Mouse (Mus musculus) liver, adult 2 months (tissue): ENCODE measurements around the gene Insig2. TPM values are rescaled to one million over a fixed set of nuclear protein-coding genes. Genes with fewer than 3 reads are reported as not detected.
A peak's percentile ranks its signal among the peaks of the same experiment; 100 is the strongest.

Experiments
- DNase-seq: peaks from one replicate; pipeline ENCODE4 v3.0.0-alpha.2; 2011; ENCODE audit warnings: low read depth, low spot score; ENCODE audit errors: extremely low read depth
- H3K27ac ChIP-seq: fragments of 200-500 bp; replicated peaks from 2 replicates; pipeline ENCODE4 v1.5.1; 2012; ENCODE audit warnings: low read depth, mild to moderate bottlenecking, control low read depth, inconsistent platforms, low read length; ENCODE audit not compliant: insufficient read depth
- H3K27me3 ChIP-seq: fragments of 200-500 bp; 2 replicates; pipeline ENCODE4 v1.6.1; 2012; ENCODE audit warnings: mild to moderate bottlenecking, moderate library complexity, low read length, inconsistent platforms; ENCODE audit not compliant: control insufficient read depth, insufficient read depth
- H3K36me3 ChIP-seq: fragments of 200-500 bp; 2 replicates; pipeline ENCODE4 v1.6.1; 2012; ENCODE audit warnings: low read length, inconsistent platforms; ENCODE audit not compliant: control insufficient read depth, insufficient read depth
- H3K4me1 ChIP-seq: fragments of 200-500 bp; 2 replicates; pipeline ENCODE4 v1.6.1; 2011; ENCODE audit warnings: low read length; ENCODE audit not compliant: control insufficient read depth, insufficient read depth
- H3K4me3 ChIP-seq: fragments of 200-500 bp; 2 replicates; pipeline ENCODE4 v1.5.1; 2011; ENCODE audit warnings: low read depth, mild to moderate bottlenecking, control low read depth, low read length, moderate library complexity; ENCODE audit not compliant: insufficient read depth
- H3K79me2 ChIP-seq: fragments of 200-500 bp; 2 replicates; pipeline ENCODE4 v1.6.1; 2012; ENCODE audit warnings: inconsistent platforms, mild to moderate bottlenecking, low read length, moderate library complexity; ENCODE audit not compliant: control insufficient read depth, insufficient read depth
- H3K9ac ChIP-seq: fragments of 200-500 bp; 2 replicates; pipeline ENCODE4 v1.6.1; 2012; ENCODE audit warnings: low read depth, mild to moderate bottlenecking, control low read depth, inconsistent platforms, low read length
- CTCF ChIP-seq: fragments of 200-500 bp; IDR thresholded peaks from 2 replicates; pipeline ENCODE4 v1.5.1; 2011; ENCODE audit warnings: low read depth, low read length, control low read depth
- POLR2A ChIP-seq: fragments of 200-500 bp; IDR thresholded peaks from 2 replicates; pipeline ENCODE4 v1.6.1; 2011; ENCODE audit warnings: low read length, control low read depth; ENCODE audit not compliant: insufficient read depth; ENCODE audit errors: extremely low read depth
- WGBS: fragments of 180-500 bp; shearing (Covaris S2); methylation state at CpG from one replicate; pipeline ENCODE4 v1.1.7; 2018; 5-methylcytosine and 5-hydroxymethylcytosine counted together
- polyA plus RNA-seq: library from polyadenylated mRNA; depleted of rRNA; stranded (reverse); fragments of >200 nt; gene quantifications from 2 replicates; pipeline ENCODE4 v1.2.3, GENCODE M21; 2012; rRNA removed
- total RNA-seq: library from RNA; depleted of rRNA; stranded (reverse); fragments of >200 nt; gene quantifications from 2 replicates; pipeline ENCODE4 v1.2.3, GENCODE M21; 2014; rRNA removed

Gene Insig2
- 178 and 228 TPM in 2 replicates for total RNA-seq
- polyA plus RNA-seq = 166 and 243 TPM in 2 replicates

GRCm38 (mm10) chr1:121332485-121332884 is at the start of gene Insig2:
Gene Insig2 (minus strand): TSS chr1:121332589.
- H3K4me3 ChIP-seq = peak within 1 kb of the TSS; percentile 56
- H3K9ac ChIP-seq = peak within 1 kb of the TSS; percentile 35
- no peaks in the 10 kb centered on the region for H3K36me3 ChIP-seq
- 28% methylated on average over 1 of the region's 1 CpGs for WGBS
- H3K27me3 ChIP-seq = no peaks in the 10 kb centered on the region
- no peak for TF ChIP-seq CTCF
- no peak for TF ChIP-seq POLR2A
- peak within 1 kb of the TSS; percentile 92 for H3K27ac ChIP-seq
- DNase-seq = peak; percentile 94
- H3K4me1 ChIP-seq = peaks cover 29% of the 10 kb centered on the region
- peaks cover under 1% of the 10 kb centered on the region; the same call in 1 of the 2 replicates for H3K79me2 ChIP-seq

DNA sequence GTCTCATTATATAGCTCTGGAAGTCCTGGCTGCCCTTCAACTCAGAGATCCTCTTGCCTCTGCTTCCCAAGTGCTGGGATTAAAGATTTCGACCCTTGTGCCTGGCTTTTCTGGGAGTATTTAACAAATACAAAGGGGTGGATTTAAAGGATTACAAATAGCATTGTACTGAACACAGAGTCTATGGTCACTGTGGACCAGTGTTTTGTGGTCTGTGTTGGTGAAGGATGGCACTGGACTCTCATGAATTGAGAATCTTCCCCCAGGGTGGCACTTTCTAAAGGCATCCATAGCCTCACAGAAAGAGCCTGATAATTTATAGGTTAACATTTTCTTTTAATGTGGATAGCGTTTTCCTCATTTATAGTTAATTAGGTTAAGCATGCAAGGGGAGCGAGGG is 49.2 kb upstream of the Insig2 start:
- Histone ChIP-seq H3K9ac (no peak overlapping the region), H3K27ac (no peak overlapping the region), H3K4me1 (no peaks in the 10 kb centered on the region), H3K27me3 (no peaks in the 10 kb centered on the region), H3K4me3 (no peak overlapping the region), H3K79me2 (no peaks in the 10 kb centered on the region), H3K36me3 (no peaks in the 10 kb centered on the region)
- no peak for TF ChIP-seq POLR2A
- TF ChIP-seq CTCF = no peak
- 86% methylated on average over 3 of the region's 3 CpGs for WGBS
- DNase-seq = no peak

DNA sequence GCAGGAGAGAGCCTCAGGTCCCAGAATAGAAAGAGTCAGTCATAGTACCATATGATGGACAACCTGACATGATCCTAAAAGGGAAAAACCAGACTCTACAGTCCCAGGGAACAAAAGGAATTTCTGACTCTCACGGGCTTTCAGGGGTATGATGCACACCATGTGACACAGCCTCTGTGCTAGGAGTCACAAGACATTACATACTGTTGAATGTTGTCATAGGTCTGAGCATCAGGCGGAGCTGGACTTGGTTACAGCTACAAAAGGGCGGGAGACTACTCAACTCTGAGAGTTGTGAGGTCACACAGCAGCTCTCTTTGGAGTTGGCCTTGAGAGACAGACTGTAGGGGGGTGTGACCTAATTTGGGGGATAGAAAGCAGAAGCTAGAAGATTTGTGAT is 47.6 kb upstream of the Insig2 start:
- Histone ChIP-seq H3K9ac (no peak overlapping the region), H3K36me3 (no peaks in the 10 kb centered on the region), H3K79me2 (no peaks in the 10 kb centered on the region), H3K4me1 (no peaks in the 10 kb centered on the region), H3K27me3 (no peaks in the 10 kb centered on the region), H3K27ac (no peak overlapping the region), H3K4me3 (no peak overlapping the region)
- DNase-seq = no peak
- no peak for TF ChIP-seq POLR2A
- WGBS = 87% methylated on average over 3 of the region's 3 CpGs

- H3K27me3 ChIP-seq = no peaks in the 10 kb centered on the region
- WGBS = 89% methylated on average over 2 of the region's 2 CpGs
- H3K4me1 ChIP-seq = no peaks in the 10 kb centered on the region
- DNase-seq = no peak
- H3K79me2 ChIP-seq = no peaks in the 10 kb centered on the region
- no peak overlapping the region for H3K9ac ChIP-seq
- H3K4me3 ChIP-seq = no peak overlapping the region
- no peaks in the 10 kb centered on the region for H3K36me3 ChIP-seq
- no peak overlapping the region for H3K27ac ChIP-seq
- no peak for TF ChIP-seq CTCF
- no peak for TF ChIP-seq POLR2A
Measured at GRCm38 (mm10) chr1:121377901-121378300, 45.5 kb upstream of the Insig2 start.

DNA sequence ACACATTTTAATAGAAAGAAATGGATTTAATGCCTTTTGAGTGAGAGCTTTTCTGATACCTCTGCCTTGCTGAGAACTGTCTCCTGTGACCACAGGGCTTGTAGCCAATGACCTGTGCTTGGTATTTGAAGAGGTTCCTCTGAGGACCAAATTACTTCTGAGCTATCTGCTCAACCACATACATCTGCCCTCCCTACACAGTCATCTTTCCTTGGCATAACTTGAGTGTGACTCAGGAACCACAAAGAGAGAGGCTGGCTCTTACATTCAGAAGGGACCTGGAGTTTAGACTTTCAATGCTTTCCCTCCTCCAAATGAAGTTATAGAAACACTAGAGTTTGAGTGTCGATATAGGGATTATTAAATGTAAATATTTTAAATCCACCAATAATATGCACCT is 45.0 kb upstream of the Insig2 start:
- DNase-seq = no peak
- Histone ChIP-seq H3K4me3 (no peak overlapping the region), H3K9ac (no peak overlapping the region), H3K79me2 (no peaks in the 10 kb centered on the region), H3K4me1 (no peaks in the 10 kb centered on the region), H3K36me3 (no peaks in the 10 kb centered on the region), H3K27ac (no peak overlapping the region), H3K27me3 (no peaks in the 10 kb centered on the region)
- TF ChIP-seq POLR2A (no peak), CTCF (no peak)
- 94% methylated on average over 1 of the region's 1 CpGs for WGBS

- no peak overlapping the region for H3K9ac ChIP-seq
- TF ChIP-seq CTCF (no peak), POLR2A (no peak)
- H3K27ac ChIP-seq = no peak overlapping the region
- H3K4me1 ChIP-seq = no peaks in the 10 kb centered on the region
- H3K27me3 ChIP-seq = no peaks in the 10 kb centered on the region
- H3K36me3 ChIP-seq = no peaks in the 10 kb centered on the region
- no peaks in the 10 kb centered on the region for H3K79me2 ChIP-seq
- WGBS = 79% methylated on average over 2 of the region's 2 CpGs
- DNase-seq = no peak
- H3K4me3 ChIP-seq = no peak overlapping the region
Measured at GRCm38 (mm10) chr1:121373631-121374030, 41.2 kb upstream of the Insig2 start.
